Mouse (Mus musculus) ovary, postnatal 10 days (tissue): Measurements from ENCODE around the gene Cyp4a32.
"Not testable (repeated sequence)": the region's sequence is repeated elsewhere in the genome, so short reads cannot be mapped to it uniquely, and the experiment has no call there.

Source experiments
- DNase-seq: peaks from one replicate; pipeline ENCODE4 v3.0.0; 2022; ENCODE audit warnings: low spot score

Cyp4a32 gene

GRCm38 (mm10) chr4:115600611-115601010 is at the start of gene Cyp4a32:
Cyp4a32 (plus strand) TSS chr4:115600969.
- not testable (repeated sequence) for DNase-seq

- no peak for DNase-seq
These were observed 48.0 kb upstream of the Cyp4a32 start for GRCm38 (mm10) chr4:115552726-115553125.

GRCm38 (mm10) chr4:115555513-115555912 is 45.3 kb upstream of the Cyp4a32 start:
- DNase-seq = no peak

GRCm38 (mm10) chr4:115557861-115558561 is 42.8 kb upstream of the Cyp4a32 start:
- no peak for DNase-seq

- not testable (repeated sequence) for DNase-seq
These were observed 39.5 kb upstream of the Cyp4a32 start for GRCm38 (mm10) chr4:115561236-115561635.

GRCm38 (mm10) chr4:115563401-115563800 is 37.4 kb upstream of the Cyp4a32 start, which contains the start of gene Cyp4a31:
Cyp4a31 (plus strand) TSS chr4:115563649.
- no peak for DNase-seq

- not testable (repeated sequence) for DNase-seq
These were observed 36.1 kb upstream of the Cyp4a32 start for GRCm38 (mm10) chr4:115564469-115565225.

GRCm38 (mm10) chr4:115575255-115575654 is 25.5 kb upstream of the Cyp4a32 start:
- no peak for DNase-seq

GRCm38 (mm10) chr4:115575776-115576175 is 25.0 kb upstream of the Cyp4a32 start:
- no peak for DNase-seq

- DNase-seq = no peak
These were observed 17.7 kb upstream of the Cyp4a32 start for GRCm38 (mm10) chr4:115583036-115583435.

- no peak for DNase-seq
These were observed 4.4 kb upstream of the Cyp4a32 start for GRCm38 (mm10) chr4:115596357-115596756.

- no peak for DNase-seq
These were observed 3.9 kb upstream of the Cyp4a32 start for GRCm38 (mm10) chr4:115596824-115597336.

- DNase-seq = no peak
These were observed 13.2 kb downstream of the Cyp4a32 start for GRCm38 (mm10) chr4:115614005-115614404.

- DNase-seq = not testable (repeated sequence)
These were observed 24.8 kb downstream of the Cyp4a32 start for GRCm38 (mm10) chr4:115625560-115625959.

- DNase-seq = no peak
These were observed 42.4 kb downstream of the Cyp4a32 start for GRCm38 (mm10) chr4:115642967-115643754.

- DNase-seq = no peak
These were observed 44.6 kb downstream of the Cyp4a32 start for GRCm38 (mm10) chr4:115645371-115645770.

- no peak for DNase-seq
These were observed 46.8 kb downstream of the Cyp4a32 start, which contains the start of gene Cyp4b1 for GRCm38 (mm10) chr4:115647580-115647979. Cyp4b1 (minus strand) TSS chr4:115647723.

GRCm38 (mm10) chr4:115648752-115649151 is 48.0 kb downstream of the Cyp4a32 start:
- DNase-seq = no peak

GRCm38 (mm10) chr4:115649344-115649743 is 48.6 kb downstream of the Cyp4a32 start:
- no peak for DNase-seq

- DNase-seq = no peak
These were observed 50.1 kb downstream of the Cyp4a32 start for GRCm38 (mm10) chr4:115650866-115651265.

- not testable (repeated sequence) for DNase-seq
These were observed 55.2 kb downstream of the Cyp4a32 start for GRCm38 (mm10) chr4:115655841-115656534.
